Mouse (Mus musculus): Measurements from ENCODE around the gene Zfp148. TPM values are rescaled to one million over a fixed set of nuclear protein-coding genes. Genes with fewer than 3 reads are reported as not detected.
A peak's percentile ranks its signal among the peaks of the same experiment; 100 is the strongest.

Gene Zfp148
- polyA plus RNA-seq, 1 experiment from 2014 or later = 55.1 TPM

- Histone ChIP-seq H3K9me3 (ENCODE audit: control insufficient read depth, low read depth, low read length) (no peaks in the 10 kb centered on the region), H3K4me3 (ENCODE audit: low read depth, low read length) (no peak overlapping the region), H3K4me2 (replicated peaks; ENCODE audit: low read depth, low read length) (no peak overlapping the region), H3K27me3 (ENCODE audit: control insufficient read depth, insufficient read depth, low read length) (no peaks in the 10 kb centered on the region), H3K4me1 (ENCODE audit: control insufficient read depth, insufficient read depth, low read length) (peaks cover 3% of the 10 kb centered on the region; the same call in 1 of the 2 replicates), H3K9ac (replicated peaks; ENCODE audit: low read depth, low read length) (no peak overlapping the region), H3K27ac (ENCODE audit: low read length) (no peak overlapping the region), H3K36me3 (ENCODE audit: control insufficient read depth, insufficient read depth, low read length) (no peaks in the 10 kb centered on the region)
- no peak for ATAC-seq (ENCODE audit: insufficient number of reproducible peaks, insufficient read depth, low FRiP score, low read depth)
- 85% methylated on average over 7 of the region's 7 CpGs for WGBS
Measured at GRCm38 (mm10) chr16:33343601-33344000, 37.0 kb upstream of the Zfp148 start.

GRCm38 (mm10) chr16:33344379-33344778 lies 36.3 kb upstream of the Zfp148 start:
- ATAC-seq (ENCODE audit: insufficient number of reproducible peaks, insufficient read depth, low FRiP score, low read depth) = no peak
- Histone ChIP-seq H3K9ac (replicated peaks; ENCODE audit: low read depth, low read length) (no peak overlapping the region), H3K4me2 (replicated peaks; ENCODE audit: low read depth, low read length) (no peak overlapping the region)

GRCm38 (mm10) chr16:33344875-33345274 lies 35.8 kb upstream of the Zfp148 start:
- Histone ChIP-seq H3K4me3 (ENCODE audit: low read depth, low read length) (no peak overlapping the region), H3K27me3 (ENCODE audit: control insufficient read depth, insufficient read depth, low read length) (no peaks in the 10 kb centered on the region), H3K27ac (ENCODE audit: low read length) (no peak overlapping the region), H3K4me2 (replicated peaks; ENCODE audit: low read depth, low read length) (no peak overlapping the region), H3K4me1 (ENCODE audit: control insufficient read depth, insufficient read depth, low read length) (peaks cover 3% of the 10 kb centered on the region; the same call in 1 of the 2 replicates), H3K9ac (replicated peaks; ENCODE audit: low read depth, low read length) (no peak overlapping the region), H3K36me3 (ENCODE audit: control insufficient read depth, insufficient read depth, low read length) (no peaks in the 10 kb centered on the region), H3K9me3 (ENCODE audit: control insufficient read depth, low read depth, low read length) (no peaks in the 10 kb centered on the region)
- no peak for ATAC-seq (ENCODE audit: insufficient number of reproducible peaks, insufficient read depth, low FRiP score, low read depth)
- WGBS = 77% methylated on average over 4 of the region's 4 CpGs

More at GRCm38 (mm10) chr16:33344379-33344778, 36.3 kb upstream of the Zfp148 start:
- Histone ChIP-seq H3K36me3 (ENCODE audit: control insufficient read depth, insufficient read depth, low read length) (no peaks in the 10 kb centered on the region), H3K27ac (ENCODE audit: low read length) (no peak overlapping the region), H3K4me3 (ENCODE audit: low read depth, low read length) (no peak overlapping the region), H3K9me3 (ENCODE audit: control insufficient read depth, low read depth, low read length) (no peaks in the 10 kb centered on the region), H3K4me1 (ENCODE audit: control insufficient read depth, insufficient read depth, low read length) (peaks cover 3% of the 10 kb centered on the region; the same call in 1 of the 2 replicates), H3K27me3 (ENCODE audit: control insufficient read depth, insufficient read depth, low read length) (no peaks in the 10 kb centered on the region)
- 60% methylated on average over 9 of the region's 9 CpGs for WGBS

- H3K36me3 ChIP-seq (ENCODE audit: control insufficient read depth, insufficient read depth, low read length) = no peaks in the 10 kb centered on the region
- H3K27ac ChIP-seq (ENCODE audit: low read length) = peak overlapping the region; percentile 61; the same call in 1 of the 2 replicates
- H3K9ac ChIP-seq (replicated peaks; ENCODE audit: low read depth, low read length) = no peak overlapping the region
- H3K4me3 ChIP-seq (ENCODE audit: low read depth, low read length) = no peak overlapping the region
- no peaks in the 10 kb centered on the region for H3K27me3 ChIP-seq (ENCODE audit: control insufficient read depth, insufficient read depth, low read length)
- no peak for ATAC-seq (ENCODE audit: insufficient number of reproducible peaks, insufficient read depth, low FRiP score, low read depth)
- H3K9me3 ChIP-seq (ENCODE audit: control insufficient read depth, low read depth, low read length) = no peaks in the 10 kb centered on the region
- 34% methylated on average over 3 of the region's 3 CpGs for WGBS
- H3K4me1 ChIP-seq (ENCODE audit: control insufficient read depth, insufficient read depth, low read length) = peaks cover 3% of the 10 kb centered on the region; the same call in 1 of the 2 replicates
- no peak overlapping the region for H3K4me2 ChIP-seq (replicated peaks; ENCODE audit: low read depth, low read length)
Measured at GRCm38 (mm10) chr16:33346376-33346775, 34.3 kb upstream of the Zfp148 start.

GRCm38 (mm10) chr16:33347134-33347533 lies 33.5 kb upstream of the Zfp148 start:
- ATAC-seq (ENCODE audit: insufficient number of reproducible peaks, insufficient read depth, low FRiP score, low read depth) = no peak
- Histone ChIP-seq H3K9me3 (ENCODE audit: control insufficient read depth, low read depth, low read length) (no peaks in the 10 kb centered on the region), H3K27ac (ENCODE audit: low read length) (no peak overlapping the region), H3K4me2 (replicated peaks; ENCODE audit: low read depth, low read length) (no peak overlapping the region), H3K27me3 (ENCODE audit: control insufficient read depth, insufficient read depth, low read length) (no peaks in the 10 kb centered on the region), H3K4me1 (ENCODE audit: control insufficient read depth, insufficient read depth, low read length) (peaks cover 3% of the 10 kb centered on the region; the same call in 1 of the 2 replicates), H3K36me3 (ENCODE audit: control insufficient read depth, insufficient read depth, low read length) (no peaks in the 10 kb centered on the region), H3K9ac (replicated peaks; ENCODE audit: low read depth, low read length) (no peak overlapping the region), H3K4me3 (ENCODE audit: low read depth, low read length) (no peak overlapping the region)
- 48% methylated on average over 5 of the region's 5 CpGs for WGBS

- no peak for ATAC-seq (ENCODE audit: insufficient number of reproducible peaks, insufficient read depth, low FRiP score, low read depth)
- Histone ChIP-seq H3K36me3 (ENCODE audit: control insufficient read depth, insufficient read depth, low read length) (no peaks in the 10 kb centered on the region), H3K27me3 (ENCODE audit: control insufficient read depth, insufficient read depth, low read length) (no peaks in the 10 kb centered on the region), H3K4me1 (ENCODE audit: control insufficient read depth, insufficient read depth, low read length) (no peaks in the 10 kb centered on the region), H3K4me3 (ENCODE audit: low read depth, low read length) (no peak overlapping the region), H3K4me2 (replicated peaks; ENCODE audit: low read depth, low read length) (no peak overlapping the region), H3K27ac (ENCODE audit: low read length) (no peak overlapping the region), H3K9me3 (ENCODE audit: control insufficient read depth, low read depth, low read length) (no peaks in the 10 kb centered on the region), H3K9ac (replicated peaks; ENCODE audit: low read depth, low read length) (no peak overlapping the region)
- WGBS = 72% methylated on average over 6 of the region's 6 CpGs
Measured at GRCm38 (mm10) chr16:33357805-33358204, 22.8 kb upstream of the Zfp148 start.

- H3K4me3 ChIP-seq (ENCODE audit: low read depth, low read length) = no peak overlapping the region
- no peak for ATAC-seq (ENCODE audit: insufficient number of reproducible peaks, insufficient read depth, low FRiP score, low read depth)
- no peak overlapping the region for H3K27ac ChIP-seq (ENCODE audit: low read length)
- no peaks in the 10 kb centered on the region for H3K9me3 ChIP-seq (ENCODE audit: control insufficient read depth, low read depth, low read length)
- WGBS = 88% methylated on average over 6 of the region's 6 CpGs
- no peaks in the 10 kb centered on the region for H3K27me3 ChIP-seq (ENCODE audit: control insufficient read depth, insufficient read depth, low read length)
- no peak overlapping the region for H3K4me2 ChIP-seq (replicated peaks; ENCODE audit: low read depth, low read length)
- no peaks in the 10 kb centered on the region for H3K4me1 ChIP-seq (ENCODE audit: control insufficient read depth, insufficient read depth, low read length)
- no peaks in the 10 kb centered on the region for H3K36me3 ChIP-seq (ENCODE audit: control insufficient read depth, insufficient read depth, low read length)
- H3K9ac ChIP-seq (replicated peaks; ENCODE audit: low read depth, low read length) = no peak overlapping the region
Measured at GRCm38 (mm10) chr16:33365772-33366171, 14.9 kb upstream of the Zfp148 start.

GRCm38 (mm10) chr16:33368632-33369031 lies 12.0 kb upstream of the Zfp148 start:
- H3K4me3 ChIP-seq (ENCODE audit: low read depth, low read length) = no peak overlapping the region
- no peak overlapping the region for H3K4me2 ChIP-seq (replicated peaks; ENCODE audit: low read depth, low read length)
- no peaks in the 10 kb centered on the region for H3K36me3 ChIP-seq (ENCODE audit: control insufficient read depth, insufficient read depth, low read length)
- H3K9ac ChIP-seq (replicated peaks; ENCODE audit: low read depth, low read length) = no peak overlapping the region
- 73% methylated on average over 3 of the region's 3 CpGs for WGBS
- ATAC-seq (ENCODE audit: insufficient number of reproducible peaks, insufficient read depth, low FRiP score, low read depth) = no peak
- no peaks in the 10 kb centered on the region for H3K27me3 ChIP-seq (ENCODE audit: control insufficient read depth, insufficient read depth, low read length)
- no peak overlapping the region for H3K27ac ChIP-seq (ENCODE audit: low read length)
- no peaks in the 10 kb centered on the region for H3K9me3 ChIP-seq (ENCODE audit: control insufficient read depth, low read depth, low read length)
- no peaks in the 10 kb centered on the region for H3K4me1 ChIP-seq (ENCODE audit: control insufficient read depth, insufficient read depth, low read length)

- no peak for ATAC-seq (ENCODE audit: insufficient number of reproducible peaks, insufficient read depth, low FRiP score, low read depth)
- no peaks in the 10 kb centered on the region for H3K27me3 ChIP-seq (ENCODE audit: control insufficient read depth, insufficient read depth, low read length)
- H3K27ac ChIP-seq (ENCODE audit: low read length) = no peak overlapping the region
- no peaks in the 10 kb centered on the region for H3K36me3 ChIP-seq (ENCODE audit: control insufficient read depth, insufficient read depth, low read length)
- H3K4me3 ChIP-seq (ENCODE audit: low read depth, low read length) = no peak overlapping the region
- H3K9ac ChIP-seq (replicated peaks; ENCODE audit: low read depth, low read length) = no peak overlapping the region
- no peak overlapping the region for H3K4me2 ChIP-seq (replicated peaks; ENCODE audit: low read depth, low read length)
- H3K9me3 ChIP-seq (ENCODE audit: control insufficient read depth, low read depth, low read length) = no peaks in the 10 kb centered on the region
- 49% methylated on average over 6 of the region's 6 CpGs for WGBS
- H3K4me1 ChIP-seq (ENCODE audit: control insufficient read depth, insufficient read depth, low read length) = no peaks in the 10 kb centered on the region
Measured at GRCm38 (mm10) chr16:33370836-33371235, 9.8 kb upstream of the Zfp148 start.

All from stomach, embryonic 14.5 days (tissue).